Mouse (Mus musculus): ENCODE results near the gene Nod1. TPM values are rescaled to one million over a fixed set of nuclear protein-coding genes. Genes with fewer than 3 reads are reported as not detected.

Nod1 gene
- polyA plus RNA-seq, 1 experiment from 2014 or later, result 4.5 TPM

GRCm38 (mm10) chr6:55001320-55001719 lies 28.9 kb upstream of the Nod1 start:
- H3K9ac ChIP-seq (ENCODE audit: low read depth, low read length), result no peak overlapping the region
- no peak overlapping the region for H3K4me3 ChIP-seq (replicated peaks; ENCODE audit: low read depth, low read length)
- no peak overlapping the region for H3K27ac ChIP-seq
- H3K9me3 ChIP-seq (replicated peaks; ENCODE audit: low read length), result no peaks in the 10 kb centered on the region
- DNase-seq (ENCODE audit: low spot score), result no peak
- 85% methylated on average over 4 of the region's 4 CpGs for WGBS
- no peaks in the 10 kb centered on the region for H3K36me3 ChIP-seq (ENCODE audit: insufficient read depth, low read length)
- no peak for ATAC-seq (replicated peaks; ENCODE audit: low FRiP score, low read depth)
- H3K4me2 ChIP-seq (ENCODE audit: low read length), result no peak overlapping the region
- TF ChIP-seq CTCF (IDR thresholded peaks at IDR 0.05; ENCODE audit: low read depth), result no peak
- H3K27me3 ChIP-seq (ENCODE audit: insufficient read depth, low read length), result no peaks in the 10 kb centered on the region
- no peaks in the 10 kb centered on the region for H3K4me1 ChIP-seq (replicated peaks; ENCODE audit: insufficient read depth, low read length)

- no peak for TF ChIP-seq CTCF (IDR thresholded peaks at IDR 0.05; ENCODE audit: low read depth)
Measured at GRCm38 (mm10) chr6:54997726-54998125, 25.3 kb upstream of the Nod1 start.

GRCm38 (mm10) chr6:54996361-54996760 lies 23.9 kb upstream of the Nod1 start:
- Histone ChIP-seq H3K27ac (no peak overlapping the region), H3K4me1 (replicated peaks; ENCODE audit: insufficient read depth, low read length) (no peaks in the 10 kb centered on the region), H3K36me3 (ENCODE audit: insufficient read depth, low read length) (no peaks in the 10 kb centered on the region), H3K9me3 (replicated peaks; ENCODE audit: low read length) (no peaks in the 10 kb centered on the region), H3K27me3 (ENCODE audit: insufficient read depth, low read length) (no peaks in the 10 kb centered on the region), H3K4me2 (ENCODE audit: low read length) (no peak overlapping the region), H3K9ac (ENCODE audit: low read depth, low read length) (no peak overlapping the region), H3K4me3 (replicated peaks; ENCODE audit: low read depth, low read length) (no peak overlapping the region)
- no peak for ATAC-seq (replicated peaks; ENCODE audit: low FRiP score, low read depth)
- 85% methylated on average over 3 of the region's 3 CpGs for WGBS
- TF ChIP-seq CTCF (IDR thresholded peaks at IDR 0.05; ENCODE audit: low read depth), result no peak
- no peak for DNase-seq (ENCODE audit: low spot score)

More at GRCm38 (mm10) chr6:54997726-54998125, 25.3 kb upstream of the Nod1 start:
- peak overlapping the region; percentile 22; the same call in 1 of the 2 replicates for H3K27ac ChIP-seq
- no peak overlapping the region for H3K9ac ChIP-seq (ENCODE audit: low read depth, low read length)
- H3K4me3 ChIP-seq (replicated peaks; ENCODE audit: low read depth, low read length), result no peak overlapping the region
- no peak for DNase-seq (ENCODE audit: low spot score)
- no peak for ATAC-seq (replicated peaks; ENCODE audit: low FRiP score, low read depth)
- H3K27me3 ChIP-seq (ENCODE audit: insufficient read depth, low read length), result no peaks in the 10 kb centered on the region
- no peaks in the 10 kb centered on the region for H3K36me3 ChIP-seq (ENCODE audit: insufficient read depth, low read length)
- no peak overlapping the region for H3K4me2 ChIP-seq (ENCODE audit: low read length)
- WGBS, result 67% methylated on average over 6 of the region's 6 CpGs
- no peaks in the 10 kb centered on the region for H3K4me1 ChIP-seq (replicated peaks; ENCODE audit: insufficient read depth, low read length)
- no peaks in the 10 kb centered on the region for H3K9me3 ChIP-seq (replicated peaks; ENCODE audit: low read length)

DNA sequence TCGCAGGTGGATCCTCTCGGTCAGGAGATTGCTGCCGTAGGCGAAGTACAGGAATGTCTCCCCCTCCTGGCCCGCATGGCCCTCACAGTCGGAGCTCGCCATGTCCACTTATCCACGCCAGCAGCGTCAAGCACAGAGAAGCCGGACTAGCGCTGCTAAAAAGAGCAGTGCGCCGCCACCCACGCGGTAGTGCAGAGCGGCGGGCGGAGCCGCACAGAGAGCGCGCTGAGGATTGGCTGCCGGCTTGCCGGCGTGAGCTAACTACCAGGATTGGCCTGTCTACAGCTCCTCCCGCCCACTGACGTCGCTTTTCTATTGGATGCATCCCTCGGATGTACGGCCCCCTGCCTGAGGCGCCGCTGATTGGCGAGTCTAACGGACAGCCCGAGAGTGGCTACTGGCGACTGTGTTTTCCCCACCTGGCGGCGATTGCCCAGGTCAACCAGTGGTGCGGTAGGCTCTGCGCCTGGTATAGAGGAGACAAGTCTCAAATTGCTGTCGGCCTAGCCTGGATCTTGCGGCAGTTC lies 20.4 kb upstream of the Nod1 start, which contains the start of gene Ggct:
Gene Ggct (minus strand): TSS at position 217 of the 527 bp plus-strand sequence.
- H3K4me1 ChIP-seq (replicated peaks; ENCODE audit: insufficient read depth, low read length), result no peaks in the 10 kb centered on the region
- H3K27me3 ChIP-seq (ENCODE audit: insufficient read depth, low read length), result no peaks in the 10 kb centered on the region
- H3K27ac ChIP-seq, result no peak within 1 kb of the TSS
- peak within 1 kb of the TSS; percentile 29 for H3K4me3 ChIP-seq (replicated peaks; ENCODE audit: low read depth, low read length)
- TF ChIP-seq CTCF (IDR thresholded peaks at IDR 0.05; ENCODE audit: low read depth), result peak; percentile 74
- no peaks in the 10 kb centered on the region for H3K36me3 ChIP-seq (ENCODE audit: insufficient read depth, low read length)
- peak; percentile 100 for ATAC-seq (replicated peaks; ENCODE audit: low FRiP score, low read depth)
- H3K9me3 ChIP-seq (replicated peaks; ENCODE audit: low read length), result no peaks in the 10 kb centered on the region
- DNase-seq (ENCODE audit: low spot score), result peak; percentile 99
- H3K9ac ChIP-seq (ENCODE audit: low read depth, low read length), result peak within 1 kb of the TSS; percentile 35; the same call in 1 of the 2 replicates
- H3K4me2 ChIP-seq (ENCODE audit: low read length), result peak within 1 kb of the TSS; percentile 69
- under 1% methylated on average over 41 of the region's 41 CpGs for WGBS

DNA sequence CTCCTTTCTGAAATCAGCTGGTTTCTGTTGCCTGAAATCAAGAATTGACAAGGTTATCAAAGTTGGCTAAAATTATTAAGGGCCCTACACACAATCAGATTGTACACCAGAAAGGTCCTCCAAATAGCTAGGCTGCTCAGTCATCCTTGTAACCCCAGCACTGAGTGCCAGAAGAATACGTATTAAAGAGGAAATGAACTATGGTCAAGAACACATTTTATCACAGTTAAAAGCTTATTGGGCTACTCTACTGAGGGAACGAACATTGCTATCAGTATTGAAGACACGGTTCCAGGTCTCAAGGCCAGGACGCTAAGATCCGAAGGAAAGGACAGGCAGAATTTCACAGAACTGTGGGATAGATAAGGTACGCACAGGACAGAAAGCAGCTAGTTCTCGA lies 19.7 kb upstream of the Nod1 start:
- peak overlapping the region; percentile 35; the same call in 1 of the 2 replicates for H3K9ac ChIP-seq (ENCODE audit: low read depth, low read length)
- TF ChIP-seq CTCF (IDR thresholded peaks at IDR 0.05; ENCODE audit: low read depth), result no peak
- WGBS, result 5% methylated on average over 7 of the region's 7 CpGs
- DNase-seq (ENCODE audit: low spot score) (no peak), ATAC-seq (replicated peaks; ENCODE audit: low FRiP score, low read depth) (no peak; the same call in 1 of the 2 replicates)
- H3K4me1 ChIP-seq (replicated peaks; ENCODE audit: insufficient read depth, low read length), result no peaks in the 10 kb centered on the region
- peak overlapping the region; percentile 69 for H3K4me2 ChIP-seq (ENCODE audit: low read length)
- H3K9me3 ChIP-seq (replicated peaks; ENCODE audit: low read length), result no peaks in the 10 kb centered on the region
- no peak overlapping the region for H3K27ac ChIP-seq
- peak overlapping the region; percentile 29 for H3K4me3 ChIP-seq (replicated peaks; ENCODE audit: low read depth, low read length)
- H3K36me3 ChIP-seq (ENCODE audit: insufficient read depth, low read length), result no peaks in the 10 kb centered on the region
- no peaks in the 10 kb centered on the region for H3K27me3 ChIP-seq (ENCODE audit: insufficient read depth, low read length)

DNA sequence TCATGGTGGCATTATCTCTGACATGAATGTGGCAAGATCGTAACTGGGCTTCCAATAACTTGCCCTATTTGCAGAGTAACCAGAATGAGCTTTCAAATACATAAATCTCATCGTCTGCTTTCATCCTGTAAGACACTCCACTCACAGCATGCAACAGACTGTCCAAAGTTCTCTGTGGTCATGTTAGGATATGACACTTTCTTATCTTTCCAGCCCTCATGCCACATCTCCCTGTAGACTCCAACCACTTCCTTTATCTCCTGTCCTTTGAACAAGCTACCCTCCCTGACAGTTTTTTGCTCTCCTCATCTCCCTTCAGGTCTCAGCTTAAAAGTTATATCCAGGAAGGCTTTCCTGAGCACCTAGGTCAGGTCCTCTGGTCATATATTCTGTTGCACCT lies 18.8 kb upstream of the Nod1 start:
- Histone ChIP-seq H3K27ac (no peak overlapping the region), H3K4me1 (replicated peaks; ENCODE audit: insufficient read depth, low read length) (no peaks in the 10 kb centered on the region), H3K9ac (ENCODE audit: low read depth, low read length) (no peak overlapping the region), H3K4me2 (ENCODE audit: low read length) (no peak overlapping the region), H3K4me3 (replicated peaks; ENCODE audit: low read depth, low read length) (no peak overlapping the region), H3K36me3 (ENCODE audit: insufficient read depth, low read length) (no peaks in the 10 kb centered on the region), H3K27me3 (ENCODE audit: insufficient read depth, low read length) (no peaks in the 10 kb centered on the region), H3K9me3 (replicated peaks; ENCODE audit: low read length) (no peaks in the 10 kb centered on the region)
- 80% methylated on average over 2 of the region's 2 CpGs for WGBS
- ATAC-seq (replicated peaks; ENCODE audit: low FRiP score, low read depth) (no peak), DNase-seq (ENCODE audit: low spot score) (no peak)
- no peak for TF ChIP-seq CTCF (IDR thresholded peaks at IDR 0.05; ENCODE audit: low read depth)

- DNase-seq (ENCODE audit: low spot score) (no peak), ATAC-seq (replicated peaks; ENCODE audit: low FRiP score, low read depth) (no peak)
- no peaks in the 10 kb centered on the region for H3K9me3 ChIP-seq (replicated peaks; ENCODE audit: low read length)
- TF ChIP-seq CTCF (IDR thresholded peaks at IDR 0.05; ENCODE audit: low read depth), result no peak
- H3K4me2 ChIP-seq (ENCODE audit: low read length), result no peak overlapping the region
- 94% methylated on average over 6 of the region's 6 CpGs for WGBS
- no peak overlapping the region for H3K27ac ChIP-seq
- no peaks in the 10 kb centered on the region for H3K27me3 ChIP-seq (ENCODE audit: insufficient read depth, low read length)
- H3K4me1 ChIP-seq (replicated peaks; ENCODE audit: insufficient read depth, low read length), result no peaks in the 10 kb centered on the region
- no peaks in the 10 kb centered on the region for H3K36me3 ChIP-seq (ENCODE audit: insufficient read depth, low read length)
- H3K4me3 ChIP-seq (replicated peaks; ENCODE audit: low read depth, low read length), result no peak overlapping the region
- no peak overlapping the region for H3K9ac ChIP-seq (ENCODE audit: low read depth, low read length)
Measured at GRCm38 (mm10) chr6:54988141-54988540, 15.7 kb upstream of the Nod1 start.

Measured in kidney, postnatal 0 days (tissue).